Mouse (Mus musculus) erythroblast, embryonic 14.5 days (primary cell): ENCODE measurements around the gene Spa17. TPM values are rescaled to one million over a fixed set of nuclear protein-coding genes. Genes with fewer than 3 reads are reported as not detected.

Experiments used
- H3K27me3 ChIP-seq: 2 replicates; pipeline ENCODE4 v1.6.1; 2012; ENCODE audit warnings: inconsistent platforms; ENCODE audit not compliant: control insufficient read depth
- H3K36me3 ChIP-seq: 2 replicates; pipeline ENCODE4 v1.6.1; 2012; ENCODE audit warnings: mild to moderate bottlenecking, inconsistent platforms; ENCODE audit not compliant: control insufficient read depth
- H3K4me1 ChIP-seq: 2 replicates; pipeline ENCODE4 v1.6.1; 2012; ENCODE audit warnings: inconsistent platforms; ENCODE audit not compliant: control insufficient read depth
- H3K4me3 ChIP-seq: replicated peaks from 2 replicates; pipeline ENCODE3; 2012; ENCODE audit warnings: moderate library complexity, mild to moderate bottlenecking, inconsistent platforms
- H3K9me3 ChIP-seq: 2 replicates; pipeline ENCODE4 v1.6.1; 2012; ENCODE audit warnings: low read length, inconsistent platforms, mixed read lengths; ENCODE audit not compliant: control insufficient read depth
- GATA1 ChIP-seq: IDR thresholded peaks from 2 replicates; pipeline ENCODE4 v1.6.1; 2012; ENCODE audit warnings: low read length, inconsistent platforms, mixed read lengths
- TAL1 ChIP-seq: IDR thresholded peaks from 3 replicates; pipeline ENCODE4 v1.6.1; 2012; ENCODE audit warnings: low read length, inconsistent platforms, mixed read lengths
- polyA plus RNA-seq: library from polyadenylated mRNA; stranded (reverse); fragments of >175 nt; gene quantifications from 2 replicates; pipeline ENCODE4 v1.2.3, GENCODE M21; 2012

Gene Spa17
- polyA plus RNA-seq, 1 experiment: 0.21 TPM

DNA sequence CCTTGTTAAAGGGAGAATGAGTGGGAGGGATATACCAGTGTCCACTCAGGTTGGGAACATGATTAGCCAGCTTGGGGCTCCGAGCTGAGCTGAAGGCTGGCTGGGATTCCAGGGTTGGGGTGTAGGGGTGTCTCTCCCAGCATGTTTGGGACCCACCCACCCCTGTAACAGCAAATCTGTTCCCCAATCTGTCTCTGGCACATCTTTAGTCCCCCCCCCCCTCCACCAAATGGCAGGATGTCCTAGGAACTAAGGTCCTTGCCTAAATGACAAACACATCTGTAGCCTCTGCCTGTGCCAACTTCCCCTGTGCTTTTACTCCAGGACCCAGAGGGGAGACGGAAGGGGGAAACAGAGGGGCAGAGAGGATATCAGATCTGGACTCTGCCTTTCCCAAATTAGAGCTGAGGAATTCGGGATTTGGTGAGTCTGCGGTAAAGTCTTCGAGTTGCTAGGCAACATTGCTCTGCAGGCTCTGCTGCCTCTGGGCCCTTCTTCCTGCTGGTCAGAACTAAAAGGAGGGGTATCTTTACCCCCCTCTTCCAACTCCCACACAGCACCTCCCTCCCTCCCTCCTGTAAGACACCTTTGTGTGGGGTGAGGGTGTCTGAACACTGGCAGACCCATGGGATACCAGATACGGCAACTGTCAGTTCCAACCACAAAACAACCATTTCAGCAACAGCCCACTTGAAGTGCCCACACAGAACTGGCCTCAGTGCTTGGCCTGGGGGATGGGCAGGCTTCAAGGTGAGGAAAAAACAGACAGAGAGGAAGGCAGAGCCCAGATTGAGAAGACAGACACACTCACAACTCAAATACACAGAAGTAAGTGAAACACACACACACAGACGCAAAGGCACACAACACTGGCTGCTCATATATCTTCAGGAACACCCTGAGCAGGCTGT, 58.4 kb downstream of the Spa17 start, which contains the start of gene Siae:
Siae (plus strand) TSS at position 861 of the 911 bp plus-strand sequence.
- no peak within 1 kb of the TSS for H3K4me3 ChIP-seq
- no peaks in the 10 kb centered on the region for H3K36me3 ChIP-seq
- TF ChIP-seq GATA1 (no peak), TAL1 (no peak)
- H3K27me3 ChIP-seq: peaks cover 31% of the 10 kb centered on the region
- no peaks in the 10 kb centered on the region for H3K9me3 ChIP-seq
- H3K4me1 ChIP-seq: peaks cover 40% of the 10 kb centered on the region

DNA sequence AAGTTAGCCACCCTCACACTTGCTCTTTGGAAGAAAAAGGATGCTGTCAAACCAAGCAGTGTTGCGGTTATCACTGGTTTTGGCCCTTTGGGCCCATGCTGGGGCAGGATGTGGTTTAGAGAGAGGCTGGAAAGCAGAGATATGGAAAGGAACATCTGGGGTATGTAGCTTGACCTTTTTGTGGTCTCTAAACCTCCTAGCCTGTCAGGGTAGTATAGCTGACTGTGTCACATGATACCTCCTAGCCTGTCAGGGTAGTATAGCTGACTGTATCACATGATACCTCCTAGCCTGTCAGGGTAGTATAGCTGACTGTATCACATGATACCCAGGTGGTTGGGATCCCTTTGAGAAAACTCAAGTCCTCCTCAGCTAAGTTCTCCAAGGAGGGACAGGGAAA, 59.2 kb downstream of the Spa17 start:
- Histone ChIP-seq H3K36me3 (no peaks in the 10 kb centered on the region), H3K4me1 (peaks cover 40% of the 10 kb centered on the region), H3K4me3 (no peak overlapping the region), H3K9me3 (no peaks in the 10 kb centered on the region), H3K27me3 (peaks cover 32% of the 10 kb centered on the region)
- TF ChIP-seq TAL1: no peak
- TF ChIP-seq GATA1: no peak

Other genes starting within 250 kb of the Spa17 start
- gene Hepacam, start 246.4 kb downstream of the Spa17 start, polyA plus RNA-seq: not detected in 2 replicates
- gene Robo4, start 211.8 kb downstream of the Spa17 start, polyA plus RNA-seq: 0.02 and 0.23 TPM in 2 replicates
- 0.05 and 0.08 TPM in 2 replicates for gene Robo3, start 180.5 kb downstream of the Spa17 start, polyA plus RNA-seq
- gene Msantd2, start 124.4 kb downstream of the Spa17 start, polyA plus RNA-seq: 0.21 and 0.63 TPM in 2 replicates
- not detected in 2 replicates for gene Esam, start 85.6 kb downstream of the Spa17 start, polyA plus RNA-seq
- not detected in 2 replicates for gene Vsig2, start 74.5 kb downstream of the Spa17 start, polyA plus RNA-seq
- 2.9 and 4.5 TPM in 2 replicates for gene Nrgn, start 60.8 kb downstream of the Spa17 start, polyA plus RNA-seq
- 0.05 TPM in 1 of 2 replicates, not detected in the other for gene Siae, start 58.0 kb downstream of the Spa17 start, polyA plus RNA-seq
- 3.2 and 3.4 TPM in 2 replicates for gene Tbrg1, start 43.6 kb upstream of the Spa17 start, polyA plus RNA-seq
- not detected in 2 replicates for gene Panx3, start 55.5 kb upstream of the Spa17 start, polyA plus RNA-seq
- gene Olfr160, start 102.5 kb upstream of the Spa17 start, polyA plus RNA-seq: not detected in 2 replicates
- gene Olfr874, start 131.4 kb upstream of the Spa17 start, polyA plus RNA-seq: 0.04 TPM in 1 of 2 replicates, not detected in the other
- not detected in 2 replicates for gene Olfr875, start 158.1 kb upstream of the Spa17 start, polyA plus RNA-seq
- 0.03 TPM in 1 of 2 replicates, not detected in the other for gene Olfr876, start 189.3 kb upstream of the Spa17 start, polyA plus RNA-seq
- gene Olfr877, start 240.5 kb upstream of the Spa17 start, polyA plus RNA-seq: not detected in 2 replicates